Mouse (Mus musculus): Measurements from ENCODE around the gene Vav2. TPM values are rescaled to one million over a fixed set of nuclear protein-coding genes. Genes with fewer than 3 reads are reported as not detected.
A peak's percentile ranks its signal among the peaks of the same experiment; 100 is the strongest.

Vav2 gene
- polyA plus RNA-seq, 1 experiment from 2014 or later, result 8.8 TPM

GRCm38 (mm10) chr2:27324690-27325089 lies 102.1 kb downstream of the Vav2 start:
- no peaks in the 10 kb centered on the region for H3K9me3 ChIP-seq (replicated peaks)
- H3K4me1 ChIP-seq, result peaks cover 52% of the 10 kb centered on the region
- 4% methylated on average over 2 of the region's 2 CpGs for WGBS
- no peaks in the 10 kb centered on the region for H3K27me3 ChIP-seq
- H3K4me2 ChIP-seq, result no peak overlapping the region
- no peaks in the 10 kb centered on the region for H3K36me3 ChIP-seq (ENCODE audit: poor library complexity, severe bottlenecking)
- no peak overlapping the region for H3K4me3 ChIP-seq
- no peak for ATAC-seq
- no peak overlapping the region for H3K9ac ChIP-seq
- no peak overlapping the region for H3K27ac ChIP-seq

DNA sequence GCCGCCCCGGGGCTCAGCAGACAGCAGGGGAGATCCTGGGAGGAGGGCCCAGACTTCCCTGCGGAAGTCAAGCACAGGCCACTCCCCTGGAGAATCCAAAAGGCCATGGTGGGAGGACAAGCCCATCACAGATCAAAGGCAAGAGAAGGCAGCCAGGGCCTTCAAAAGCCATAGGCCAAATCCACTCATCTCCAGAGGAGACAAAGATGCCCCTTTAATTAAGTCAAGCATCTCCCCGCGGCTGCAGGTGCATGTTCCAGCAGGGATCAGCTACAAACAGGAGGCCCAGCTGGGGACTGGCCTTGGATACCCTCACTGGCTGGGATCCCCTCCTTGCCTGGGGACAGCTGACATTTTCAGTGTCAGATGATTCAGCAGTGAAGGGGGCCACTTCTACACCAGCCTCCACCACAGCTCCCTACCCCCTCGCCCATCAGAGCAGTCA lies 105.4 kb downstream of the Vav2 start:
- H3K4me2 ChIP-seq, result no peak overlapping the region
- no peaks in the 10 kb centered on the region for H3K9me3 ChIP-seq (replicated peaks)
- H3K27me3 ChIP-seq, result no peaks in the 10 kb centered on the region
- WGBS, result 12% methylated on average over 6 of the region's 6 CpGs
- H3K27ac ChIP-seq, result peak overlapping the region; percentile 38; the same call in 1 of the 2 replicates
- no peak overlapping the region for H3K9ac ChIP-seq
- H3K4me1 ChIP-seq, result peaks cover 48% of the 10 kb centered on the region
- no peak overlapping the region for H3K4me3 ChIP-seq
- H3K36me3 ChIP-seq (ENCODE audit: poor library complexity, severe bottlenecking), result no peaks in the 10 kb centered on the region
- peak; percentile 33; the same call in 1 of the 2 replicates for ATAC-seq

DNA sequence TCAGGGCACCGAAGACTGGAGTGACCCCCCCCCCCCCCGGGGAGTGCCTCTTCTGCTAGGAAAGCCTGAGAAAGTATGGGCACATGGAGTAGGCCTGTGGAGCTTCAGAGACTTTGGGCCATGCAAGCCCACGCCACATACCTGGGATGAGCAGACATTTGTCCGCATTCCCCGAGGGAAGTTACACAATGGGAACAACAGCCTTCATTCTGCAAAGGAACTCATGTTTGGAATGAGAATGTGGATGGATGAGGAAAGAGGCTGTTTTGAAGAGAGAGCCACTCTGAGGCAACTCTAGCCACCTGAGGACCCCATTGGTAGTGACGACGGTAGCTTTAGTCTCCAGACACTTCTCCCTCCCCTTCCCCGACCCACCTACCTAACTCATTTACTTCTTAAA lies 106.0 kb downstream of the Vav2 start:
- H3K4me2 ChIP-seq, result no peak overlapping the region
- ATAC-seq, result no peak
- H3K27ac ChIP-seq, result no peak overlapping the region
- H3K9me3 ChIP-seq (replicated peaks), result no peaks in the 10 kb centered on the region
- H3K9ac ChIP-seq, result no peak overlapping the region
- WGBS, result 53% methylated on average over 8 of the region's 8 CpGs
- no peaks in the 10 kb centered on the region for H3K36me3 ChIP-seq (ENCODE audit: poor library complexity, severe bottlenecking)
- H3K4me1 ChIP-seq, result peaks cover 42% of the 10 kb centered on the region
- H3K4me3 ChIP-seq, result no peak overlapping the region
- H3K27me3 ChIP-seq, result no peaks in the 10 kb centered on the region

GRCm38 (mm10) chr2:27318606-27319005 lies 108.2 kb downstream of the Vav2 start:
- Histone ChIP-seq H3K4me3 (no peak overlapping the region), H3K4me2 (no peak overlapping the region), H3K27me3 (no peaks in the 10 kb centered on the region), H3K36me3 (ENCODE audit: poor library complexity, severe bottlenecking) (no peaks in the 10 kb centered on the region), H3K4me1 (peaks cover 44% of the 10 kb centered on the region), H3K9ac (no peak overlapping the region), H3K9me3 (replicated peaks) (no peaks in the 10 kb centered on the region), H3K27ac (no peak overlapping the region)
- no peak for ATAC-seq
- WGBS, result 57% methylated on average over 4 of the region's 4 CpGs

DNA sequence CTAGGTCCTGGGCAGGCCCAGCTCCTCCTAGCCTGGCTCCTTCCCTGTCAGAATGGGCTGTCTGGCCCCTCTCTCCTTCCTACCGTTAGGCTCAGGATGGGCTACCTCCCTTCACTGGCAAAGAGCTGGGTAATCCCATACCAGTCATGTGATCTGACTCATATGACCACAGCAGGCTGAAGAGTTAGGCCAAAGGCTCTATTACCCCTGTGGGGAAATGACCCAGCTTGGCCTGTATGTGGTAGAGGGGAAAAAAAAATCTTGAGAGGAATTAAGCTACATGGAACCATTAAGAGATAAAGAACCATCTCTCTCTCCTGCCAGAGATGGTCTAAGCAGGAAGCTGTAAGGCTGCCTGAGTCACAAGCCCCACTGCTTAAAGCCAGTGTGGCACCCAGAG lies 108.6 kb downstream of the Vav2 start:
- Histone ChIP-seq H3K27ac (no peak overlapping the region), H3K4me1 (peaks cover 44% of the 10 kb centered on the region), H3K9ac (no peak overlapping the region), H3K36me3 (ENCODE audit: poor library complexity, severe bottlenecking) (no peaks in the 10 kb centered on the region), H3K4me2 (no peak overlapping the region), H3K27me3 (no peaks in the 10 kb centered on the region), H3K4me3 (no peak overlapping the region), H3K9me3 (replicated peaks) (no peaks in the 10 kb centered on the region)
- no peak for ATAC-seq
- WGBS, result 24% methylated on average over 1 of the region's 1 CpGs

GRCm38 (mm10) chr2:27316167-27316566 lies 110.7 kb downstream of the Vav2 start:
- Histone ChIP-seq H3K27ac (no peak overlapping the region), H3K4me2 (no peak overlapping the region), H3K9ac (no peak overlapping the region), H3K4me1 (peaks cover 33% of the 10 kb centered on the region), H3K4me3 (no peak overlapping the region), H3K27me3 (no peaks in the 10 kb centered on the region), H3K36me3 (ENCODE audit: poor library complexity, severe bottlenecking) (no peaks in the 10 kb centered on the region), H3K9me3 (replicated peaks) (no peaks in the 10 kb centered on the region)
- ATAC-seq, result no peak
- 85% methylated on average over 5 of the region's 5 CpGs for WGBS

- ATAC-seq, result peak; percentile 27; the same call in 1 of the 2 replicates
- 77% methylated on average over 5 of the region's 5 CpGs for WGBS
- Histone ChIP-seq H3K4me1 (peaks cover 34% of the 10 kb centered on the region), H3K4me3 (no peak overlapping the region), H3K27me3 (no peaks in the 10 kb centered on the region), H3K27ac (peak overlapping the region; percentile 48; the same call in 1 of the 2 replicates), H3K4me2 (no peak overlapping the region), H3K36me3 (ENCODE audit: poor library complexity, severe bottlenecking) (no peaks in the 10 kb centered on the region), H3K9ac (no peak overlapping the region), H3K9me3 (replicated peaks) (no peaks in the 10 kb centered on the region)
Measured at GRCm38 (mm10) chr2:27314269-27314668, 112.6 kb downstream of the Vav2 start.

GRCm38 (mm10) chr2:27312500-27312899 lies 114.3 kb downstream of the Vav2 start:
- 76% methylated on average over 3 of the region's 3 CpGs for WGBS
- H3K4me1 ChIP-seq, result peaks cover 27% of the 10 kb centered on the region
- no peak overlapping the region for H3K4me3 ChIP-seq
- H3K9ac ChIP-seq, result no peak overlapping the region
- no peaks in the 10 kb centered on the region for H3K36me3 ChIP-seq (ENCODE audit: poor library complexity, severe bottlenecking)
- no peaks in the 10 kb centered on the region for H3K9me3 ChIP-seq (replicated peaks)
- ATAC-seq, result no peak
- no peak overlapping the region for H3K4me2 ChIP-seq
- no peaks in the 10 kb centered on the region for H3K27me3 ChIP-seq
- no peak overlapping the region for H3K27ac ChIP-seq

DNA sequence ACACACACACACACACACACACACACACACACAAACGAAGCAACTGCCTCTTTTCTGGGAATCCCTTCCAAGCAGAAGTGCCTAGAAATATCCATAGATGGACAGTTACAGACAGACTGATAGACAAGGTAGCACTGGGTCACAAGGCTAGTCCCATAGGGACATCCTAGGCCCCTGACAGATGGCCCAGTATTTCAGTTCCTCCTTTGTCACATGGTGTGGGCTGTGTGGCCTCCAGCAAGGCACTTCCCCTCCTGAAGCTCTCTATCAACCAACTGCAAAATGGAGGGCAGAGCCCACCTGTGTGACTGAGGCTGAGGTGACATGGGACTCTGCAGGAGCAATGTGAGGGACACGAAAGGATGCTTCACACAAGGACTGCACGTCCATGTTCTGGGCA lies 115.2 kb downstream of the Vav2 start:
- Histone ChIP-seq H3K36me3 (ENCODE audit: poor library complexity, severe bottlenecking) (no peaks in the 10 kb centered on the region), H3K4me2 (no peak overlapping the region), H3K27ac (no peak overlapping the region), H3K9me3 (replicated peaks) (no peaks in the 10 kb centered on the region), H3K4me1 (peaks cover 27% of the 10 kb centered on the region), H3K27me3 (no peaks in the 10 kb centered on the region), H3K9ac (no peak overlapping the region), H3K4me3 (no peak overlapping the region)
- no peak for ATAC-seq
- WGBS, result 95% methylated on average over 3 of the region's 3 CpGs

DNA sequence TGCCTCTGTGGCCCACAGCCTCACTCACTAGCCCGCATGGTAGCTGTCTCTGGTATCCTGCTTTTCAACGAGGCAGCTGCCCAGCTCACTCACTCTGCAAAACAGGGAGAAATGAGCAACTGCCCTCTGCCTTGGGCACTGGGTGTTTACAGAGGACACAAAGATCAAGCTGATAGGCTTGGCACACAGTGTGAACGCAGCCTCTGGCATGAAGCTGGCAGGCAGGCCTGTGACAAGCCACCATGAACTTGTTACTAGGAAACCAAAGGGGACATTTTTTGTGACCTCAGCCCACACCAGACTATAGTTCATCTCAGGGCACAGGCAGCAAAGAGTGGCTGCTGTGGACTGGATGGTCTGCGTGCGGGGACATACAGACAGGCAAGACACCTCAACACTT lies 115.9 kb downstream of the Vav2 start:
- WGBS, result 87% methylated on average over 5 of the region's 5 CpGs
- Histone ChIP-seq H3K9me3 (replicated peaks) (no peaks in the 10 kb centered on the region), H3K27ac (no peak overlapping the region), H3K4me3 (no peak overlapping the region), H3K36me3 (ENCODE audit: poor library complexity, severe bottlenecking) (no peaks in the 10 kb centered on the region), H3K9ac (peak overlapping the region; percentile 34; the same call in 1 of the 2 replicates), H3K27me3 (no peaks in the 10 kb centered on the region), H3K4me1 (peaks cover 27% of the 10 kb centered on the region), H3K4me2 (no peak overlapping the region)
- no peak for ATAC-seq

DNA sequence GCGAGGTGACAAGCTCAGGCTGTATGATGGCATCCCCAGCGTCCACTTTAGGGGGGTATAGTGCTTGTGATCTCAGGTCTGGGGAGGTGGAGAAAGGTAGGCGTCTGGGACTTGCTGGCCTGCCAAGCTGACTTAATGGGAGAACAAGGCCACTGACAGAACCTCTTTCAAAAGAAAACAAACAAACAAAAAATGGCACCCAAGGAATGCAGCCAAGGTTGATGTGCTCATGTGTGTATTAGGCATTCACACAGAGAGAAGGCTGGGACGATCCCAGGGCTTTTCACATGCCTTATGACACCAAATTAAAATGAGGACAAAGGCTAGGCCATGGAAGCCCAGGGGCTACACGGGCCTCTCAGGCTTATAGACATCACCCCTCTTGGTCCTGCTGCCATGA lies 116.6 kb downstream of the Vav2 start:
- Histone ChIP-seq H3K9ac (no peak overlapping the region), H3K4me2 (no peak overlapping the region), H3K36me3 (ENCODE audit: poor library complexity, severe bottlenecking) (no peaks in the 10 kb centered on the region), H3K9me3 (replicated peaks) (no peaks in the 10 kb centered on the region), H3K27me3 (no peaks in the 10 kb centered on the region), H3K4me1 (peaks cover 24% of the 10 kb centered on the region), H3K4me3 (no peak overlapping the region), H3K27ac (no peak overlapping the region)
- 79% methylated on average over 5 of the region's 5 CpGs for WGBS
- ATAC-seq, result no peak

DNA sequence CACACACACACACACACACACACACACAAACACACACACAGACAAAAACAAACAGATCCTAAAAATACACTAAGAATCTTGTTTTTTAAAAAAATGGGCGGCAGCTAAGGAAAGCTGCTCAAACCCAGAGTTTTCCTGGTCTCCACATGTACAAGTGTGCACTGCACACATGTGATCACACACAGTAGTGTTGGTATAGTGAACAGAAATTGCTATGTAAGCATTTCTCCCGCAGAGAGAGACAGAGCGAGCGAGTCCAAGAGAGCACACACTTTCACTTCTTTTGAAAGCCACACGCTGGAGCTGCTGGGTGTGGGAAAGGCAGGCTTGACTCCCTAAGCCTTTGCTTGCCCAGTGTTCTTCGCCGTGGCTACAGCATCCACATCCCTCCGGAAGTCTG lies 120.2 kb downstream of the Vav2 start:
- Histone ChIP-seq H3K4me3 (no peak overlapping the region), H3K9ac (no peak overlapping the region), H3K27me3 (no peaks in the 10 kb centered on the region), H3K4me2 (no peak overlapping the region), H3K9me3 (replicated peaks) (no peaks in the 10 kb centered on the region), H3K4me1 (peaks cover 25% of the 10 kb centered on the region), H3K27ac (no peak overlapping the region), H3K36me3 (ENCODE audit: poor library complexity, severe bottlenecking) (no peaks in the 10 kb centered on the region)
- ATAC-seq, result no peak
- WGBS, result 92% methylated on average over 8 of the region's 8 CpGs

- no peak for ATAC-seq
- Histone ChIP-seq H3K27ac (peak overlapping the region; percentile 35; the same call in 1 of the 2 replicates), H3K9me3 (replicated peaks) (no peaks in the 10 kb centered on the region), H3K36me3 (ENCODE audit: poor library complexity, severe bottlenecking) (no peaks in the 10 kb centered on the region), H3K9ac (no peak overlapping the region), H3K27me3 (no peaks in the 10 kb centered on the region), H3K4me3 (no peak overlapping the region), H3K4me1 (peaks cover 30% of the 10 kb centered on the region), H3K4me2 (no peak overlapping the region)
- 76% methylated on average over 13 of the region's 13 CpGs for WGBS
Measured at GRCm38 (mm10) chr2:27304741-27305140, 122.1 kb downstream of the Vav2 start.

Measured in forebrain, embryonic 13.5 days (tissue).